Mouse (Mus musculus): ENCODE data around the gene Gm20388.

DNA sequence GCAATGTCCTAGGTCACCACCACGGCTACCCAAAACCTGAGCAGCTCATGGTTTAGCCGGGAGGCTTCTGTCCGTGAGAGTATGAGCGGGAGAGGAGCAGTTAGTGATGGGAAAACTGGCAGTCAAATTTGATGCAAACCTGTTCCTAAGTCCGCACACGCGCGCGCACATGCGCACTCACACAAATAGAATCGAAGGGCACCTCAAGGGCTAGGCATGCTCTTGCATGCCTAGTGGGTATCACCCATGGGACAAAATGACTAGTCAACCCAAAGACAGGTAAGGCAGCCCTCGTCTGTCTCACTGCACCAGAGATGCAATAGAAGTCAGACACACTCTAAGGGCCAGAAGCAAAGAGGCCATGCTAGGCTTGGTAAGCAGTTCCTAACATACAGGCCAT, 4465.8 kb downstream of the Gm20388 start:
- TF ChIP-seq CTCF (IDR thresholded peaks at IDR 0.05; ENCODE audit: borderline replicate concordance, insufficient read depth, low read depth, low read length) = no peak
- no peak for TF ChIP-seq POLR2A (IDR thresholded peaks at IDR 0.05; ENCODE audit: borderline replicate concordance, insufficient read depth, low read length)
